Mouse (Mus musculus) liver, embryonic 14.5 days (tissue): ENCODE data around the gene Ovgp1.

Experiments
- CTCF ChIP-seq: IDR thresholded peaks from 2 replicates; pipeline ENCODE4 v1.5.1; 2016; ENCODE audit warnings: antibody characterized with exemption, low read depth, control low read depth
- EP300 ChIP-seq: IDR thresholded peaks from 2 replicates; pipeline ENCODE4 v1.6.1; 2016; ENCODE audit warnings: antibody characterized with exemption, low read depth

- TF ChIP-seq CTCF (no peak), EP300 (no peak)
Measured at GRCm38 (mm10) chr3:105935033-105935432, 38.5 kb upstream of the Ovgp1 start.
